In genomic region chr15:13171486-13172364, GRCm38 (mm10) we compare ENCODE assay signal across 7 mouse cellular contexts. TPM values are rescaled to one million over a fixed set of nuclear protein-coding genes. Genes with fewer than 3 reads are reported as not detected.
DNase-seq lines count a peak whose midpoint lies in the region; ATAC-seq and TF ChIP-seq lines count a peak whose summit lies in the region.

No protein-coding gene starts in this region.

- no peak overlapping the region for H3K4me3 ChIP-seq in CH12.LX (replicated peaks in 1 of 3; ENCODE audit: low read depth in 2 of 3, low read length in 2 of 3, poor library complexity in 1 of 3)
- peak overlapping the region; percentile 58 for H3K4me3 ChIP-seq in hindbrain, embryonic 14.5 days (replicated peaks; ENCODE audit: low read length)
- peak overlapping the region; percentile 49 for H3K4me3 ChIP-seq in liver, embryonic 11.5 days (ENCODE audit: low read depth, low read length)
- H3K4me3 ChIP-seq in stomach, postnatal 0 days (ENCODE audit: low read depth, low read length), result peak overlapping the region; percentile 52

- H3K27me3 ChIP-seq in CH12.LX (replicated peaks), result no peaks in the 10 kb centered on the region
- no peaks in the 10 kb centered on the region for H3K27me3 ChIP-seq in Patski
- H3K27me3 ChIP-seq in hindbrain, embryonic 14.5 days (ENCODE audit: control insufficient read depth, insufficient read depth, low read length), result no peaks in the 10 kb centered on the region
- H3K27me3 ChIP-seq in liver, embryonic 11.5 days (replicated peaks; ENCODE audit: control insufficient read depth, insufficient read depth, low read length), result peaks cover 44% of the 10 kb centered on the region
- no peaks in the 10 kb centered on the region; the same call in 1 of the 2 replicates for H3K27me3 ChIP-seq in stomach, postnatal 0 days (ENCODE audit: control insufficient read depth, insufficient read depth, low read length)

- H3K9ac ChIP-seq in CH12.LX (ENCODE audit: insufficient read depth, low read depth), result 0 out of 2 replicates have a peak overlapping the region, but pooled peaks have one; percentile 32
- peak overlapping the region; percentile 62 for H3K9ac ChIP-seq in hindbrain, embryonic 14.5 days
- no peak overlapping the region for H3K9ac ChIP-seq in liver, embryonic 11.5 days (ENCODE audit: low read depth, low read length)
- H3K9ac ChIP-seq in stomach, postnatal 0 days (ENCODE audit: low read length), result no peak overlapping the region

- no peak for TF ChIP-seq EP300 in CH12.LX (IDR thresholded peaks at IDR 0.05; ENCODE audit: low read length)
- no peak for TF ChIP-seq EP300 in stomach, postnatal 0 days (optimal IDR thresholded peaks at IDR 0.05)

- H3K79me2 ChIP-seq in CH12.LX (replicated peaks; ENCODE audit: control insufficient read depth, extremely low read depth, insufficient read depth, poor library complexity, severe bottlenecking), result no peaks in the 10 kb centered on the region

- peak overlapping the region; percentile 97 for H3K4me2 ChIP-seq in CH12.LX (ENCODE audit: insufficient read depth, low read depth, poor library complexity, severe bottlenecking)
- H3K4me2 ChIP-seq in hindbrain, embryonic 14.5 days (replicated peaks), result peak overlapping the region; percentile 86
- H3K4me2 ChIP-seq in liver, embryonic 11.5 days, result peak overlapping the region; percentile 73
- H3K4me2 ChIP-seq in stomach, postnatal 0 days (replicated peaks; ENCODE audit: low read depth), result peak overlapping the region; percentile 81

- TF ChIP-seq CTCF in CH12.LX (conservative IDR thresholded peaks at IDR 0.05 in 1 of 2, IDR thresholded peaks at IDR 0.05 in 1 of 2; ENCODE audit: low read depth in 2 of 2, low read length in 2 of 2), result no peak
- no peak for TF ChIP-seq CTCF in Patski (IDR thresholded peaks at IDR 0.05)
- no peak for TF ChIP-seq CTCF in stomach, postnatal 0 days (IDR thresholded peaks at IDR 0.05; ENCODE audit: low read depth)

- H3K27ac ChIP-seq in CH12.LX (ENCODE audit: insufficient read depth, low read depth), result no peak overlapping the region
- peak overlapping the region; percentile 86; the same call in 1 of the 2 replicates for H3K27ac ChIP-seq in hindbrain, embryonic 14.5 days
- no peak overlapping the region for H3K27ac ChIP-seq in liver, embryonic 11.5 days (ENCODE audit: low read depth, low read length)
- H3K27ac ChIP-seq in stomach, postnatal 0 days (replicated peaks), result no peak overlapping the region

- no peaks in the 10 kb centered on the region for H3K9me3 ChIP-seq in CH12.LX (replicated peaks; ENCODE audit: low read length)
- H3K9me3 ChIP-seq in hindbrain, embryonic 14.5 days (ENCODE audit: control insufficient read depth, low read length), result no peaks in the 10 kb centered on the region
- H3K9me3 ChIP-seq in liver, embryonic 11.5 days (ENCODE audit: control insufficient read depth, low read length), result no peaks in the 10 kb centered on the region
- H3K9me3 ChIP-seq in stomach, postnatal 0 days (ENCODE audit: control insufficient read depth, low read length), result no peaks in the 10 kb centered on the region

- POLR2A ChIA-PET in Patski (lab: Charles Lee), result interaction anchor here (0.6 to 1.6 kb wide), 9 partner anchors 10 to 1018 kb away, joined by 3 to 8 read pairs (median 4); no protein-coding TSS in a partner anchor

- dilution Hi-C loops in CH12.LX (cut with MboI; ENCODE audit: extremely low pct_ligation_motif_present, extremely low pct_unique_long_range_greater_than_20kb, low sequenced_read_pairs), result no loop called here

- 3% methylated on average over 16 of the region's 16 CpGs for WGBS in hindbrain, embryonic 14.5 days
- 7% methylated on average over 16 of the region's 16 CpGs for WGBS in liver, embryonic 11.5 days
- WGBS in stomach, postnatal 0 days, result 6% methylated on average over 16 of the region's 16 CpGs

- no peak for TF ChIP-seq POLR2A in CH12.LX (IDR thresholded peaks at IDR 0.05; ENCODE audit: low read depth, low read length)

- CTCF ChIA-PET in Patski (lab: Charles Lee), result interaction anchor here (1.5 to 4.9 kb wide), 4 partner anchors 8 to 83 kb away, joined by 4 to 36 read pairs (median 8); no protein-coding TSS in a partner anchor

- ATAC-seq in Patski, result peak; percentile 17
- ATAC-seq in hindbrain, embryonic 14.5 days (ENCODE audit: low FRiP score), result no peak
- ATAC-seq in liver, embryonic 11.5 days (replicated peaks; ENCODE audit: low FRiP score), result no peak
- no peak for ATAC-seq in stomach, postnatal 0 days (ENCODE audit: low FRiP score, low TSS enrichment)
- no peak for ATAC-seq in CD4-positive, CD25-positive, alpha-beta regulatory T cell, adult 4 months

- no peak for DNase-seq in CH12.LX (ENCODE audit: extremely low read depth)
- DNase-seq in Patski (ENCODE audit: low read depth, low spot score), result no peak
- no peak for DNase-seq in hindbrain, embryonic 14.5 days (ENCODE audit: low spot score)
- DNase-seq in liver, embryonic 11.5 days (ENCODE audit: low spot score), result no peak
- peak; percentile 18 for DNase-seq in stomach, postnatal 0 days (ENCODE audit: low spot score)
- DNase-seq in thymus, postnatal 14 days, result no peak

- in situ Hi-C loops in CH12.LX (cut with MboI; ENCODE audit: low pct_ligation_motif_present, low pct_unique_long_range_greater_than_20kb, low sequenced_read_pairs) (no loop called here), Patski (cut with MboI; ENCODE audit: low pct_unique_long_range_greater_than_20kb) (loop anchor here (10.0 kb wide), 1 partner anchor 73 kb away; no protein-coding TSS in a partner anchor)

- H3K4me1 ChIP-seq in CH12.LX (ENCODE audit: control insufficient read depth in 1 of 2, insufficient read depth in 2 of 2), result peaks cover 8 to 18% of the 10 kb centered on the region in 2 experiments; a peak in 3 of 4 replicates
- H3K4me1 ChIP-seq in hindbrain, embryonic 14.5 days (replicated peaks; ENCODE audit: control insufficient read depth, insufficient read depth, low read length), result 0 out of 2 replicates have a peak, but pooled peaks cover 6% of the 10 kb centered on the region
- no peaks in the 10 kb centered on the region for H3K4me1 ChIP-seq in liver, embryonic 11.5 days (replicated peaks; ENCODE audit: control insufficient read depth, insufficient read depth, low read length)
- no peaks in the 10 kb centered on the region; the same call in 1 of the 2 replicates for H3K4me1 ChIP-seq in stomach, postnatal 0 days (replicated peaks; ENCODE audit: control insufficient read depth, insufficient read depth)

- H3K36me3 ChIP-seq in CH12.LX (replicated peaks in 1 of 2; ENCODE audit: control insufficient read depth in 1 of 2, insufficient read depth in 1 of 2, low read length in 1 of 2), result no peaks in the 10 kb centered on the region
- H3K36me3 ChIP-seq in hindbrain, embryonic 14.5 days (replicated peaks; ENCODE audit: control insufficient read depth, insufficient read depth), result no peaks in the 10 kb centered on the region
- no peaks in the 10 kb centered on the region for H3K36me3 ChIP-seq in liver, embryonic 11.5 days (ENCODE audit: control insufficient read depth, insufficient read depth, low read length)
- H3K36me3 ChIP-seq in stomach, postnatal 0 days (ENCODE audit: control insufficient read depth, insufficient read depth, low read length), result no peaks in the 10 kb centered on the region

- TF ChIP-seq RAD21 in CH12.LX (IDR thresholded peaks at IDR 0.05; ENCODE audit: low read depth, low read length), result no peak

TF ChIP-seq in CH12.LX, 34 proteins besides CTCF, POLR2A, EP300 and RAD21:
- TF ChIP-seq RCOR1 (conservative IDR thresholded peaks at IDR 0.05; ENCODE audit: low read depth, low read length), result no peak
- TF ChIP-seq ZNF384 (IDR thresholded peaks at IDR 0.05; ENCODE audit: low read depth, low read length), result peak; percentile 69

RNA-seq across cellular contexts. Expression of gene Cdh6, which starts 1.8 kb away (rescaled TPM):
- total RNA-seq in CH12.LX (2012; rRNA removed) (under 0.01 TPM in 2 replicates), CH12.LX (2014; rRNA removed) (0.05 TPM in 1 of 2 replicates, not detected in the other)
- polyA plus RNA-seq in CH12.LX (2012; ENCODE audit: insufficient read length, low read depth) (0.13 and 0.25 TPM in 2 replicates), Patski (2021) (106 TPM)
- polyA plus RNA-seq in hindbrain, embryonic 14.5 days (2014; fragmentation: Nextera tagmentation; extraction: Ambion mirVana), result 18.2 and 18.4 TPM in 2 replicates
- polyA plus RNA-seq in liver, embryonic 11.5 days (2014; fragmentation: Nextera tagmentation; extraction: Ambion mirVana), result 0.83 and 0.92 TPM in 2 replicates
- 2.1 TPM in 2 replicates for polyA plus RNA-seq in stomach, postnatal 0 days (2015; fragmentation: Nextera tagmentation; extraction: Ambion mirVana)
- polyA plus RNA-seq in CD4-positive, CD25-positive, alpha-beta regulatory T cell, adult 4 months (2017; shearing (Covaris generic)), result under 1 TPM in 1 of 2 experiments, not detected in 1; 0.05 TPM

Comparison
In these comparisons a context has a peak if more than half of its experiments do, and no peak if none do; other contexts are left out.
1. H3K4me3 ChIP-seq: peak in hindbrain, embryonic 14.5 days (single experiment), liver, embryonic 11.5 days (single experiment) and stomach, postnatal 0 days (single experiment); none in CH12.LX (0 of 3).
2. H3K9ac ChIP-seq: peak in CH12.LX (single experiment) and hindbrain, embryonic 14.5 days (single experiment); none in liver, embryonic 11.5 days (single experiment) and stomach, postnatal 0 days (single experiment).
3. Peak in every context shown above with its lines, with median percentiles within 50 percentile points of each other: H3K4me2 ChIP-seq.